Mouse (Mus musculus): ENCODE measurements around the gene Fth1. TPM values are rescaled to one million over a fixed set of nuclear protein-coding genes. Genes with fewer than 3 reads are reported as not detected.

Fth1 gene
- total RNA-seq, 2 experiments from 2014 or later, result 350 to 810 TPM

GRCm38 (mm10) chr19:9989171-9989883, 8.9 kb downstream of the Fth1 start:
- ATAC-seq (replicated peaks; ENCODE audit: poor library complexity, severe bottlenecking), result 0 out of 2 replicates have a peak, but pooled peaks have one; percentile 18

- ATAC-seq (replicated peaks; ENCODE audit: poor library complexity, severe bottlenecking), result no peak
Observed at GRCm38 (mm10) chr19:9989884-9990256, 9.5 kb downstream of the Fth1 start.

- ATAC-seq (replicated peaks; ENCODE audit: poor library complexity, severe bottlenecking), result peak; percentile 59
Observed at GRCm38 (mm10) chr19:9991304-9991703, 10.9 kb downstream of the Fth1 start.

- no peak for ATAC-seq (replicated peaks; ENCODE audit: poor library complexity, severe bottlenecking)
Observed at GRCm38 (mm10) chr19:9992011-9992958, 11.9 kb downstream of the Fth1 start.

GRCm38 (mm10) chr19:9993036-9993656, 12.7 kb downstream of the Fth1 start:
- ATAC-seq (replicated peaks; ENCODE audit: poor library complexity, severe bottlenecking), result peak; percentile 84

GRCm38 (mm10) chr19:9997204-9998062, 17.0 kb downstream of the Fth1 start:
- ATAC-seq (replicated peaks; ENCODE audit: poor library complexity, severe bottlenecking), result no peak

GRCm38 (mm10) chr19:9998063-9998416, 17.6 kb downstream of the Fth1 start:
- ATAC-seq (replicated peaks; ENCODE audit: poor library complexity, severe bottlenecking), result no peak

GRCm38 (mm10) chr19:9998736-9999486, 18.5 kb downstream of the Fth1 start:
- no peak for ATAC-seq (replicated peaks; ENCODE audit: poor library complexity, severe bottlenecking)

- peak; percentile 77 for ATAC-seq (replicated peaks; ENCODE audit: poor library complexity, severe bottlenecking)
Observed at GRCm38 (mm10) chr19:10000330-10000729, 19.9 kb downstream of the Fth1 start.

- no peak for ATAC-seq (replicated peaks; ENCODE audit: poor library complexity, severe bottlenecking)
Observed at GRCm38 (mm10) chr19:10001206-10001969, 21.0 kb downstream of the Fth1 start, which contains the start of the genes Best1 and Rab3il1. Best1 (minus strand) TSS chr19:10001633. Rab3il1 (plus strand) TSS chr19:10001669.

- ATAC-seq (replicated peaks; ENCODE audit: poor library complexity, severe bottlenecking), result no peak
Observed at GRCm38 (mm10) chr19:10003696-10004095, 23.3 kb downstream of the Fth1 start.

- no peak for ATAC-seq (replicated peaks; ENCODE audit: poor library complexity, severe bottlenecking)
Observed at GRCm38 (mm10) chr19:10011408-10011807, 31.0 kb downstream of the Fth1 start.

- no peak for ATAC-seq (replicated peaks; ENCODE audit: poor library complexity, severe bottlenecking)
Observed at GRCm38 (mm10) chr19:10012827-10013278, 32.5 kb downstream of the Fth1 start.

GRCm38 (mm10) chr19:10013348-10013747, 33.0 kb downstream of the Fth1 start:
- ATAC-seq (replicated peaks; ENCODE audit: poor library complexity, severe bottlenecking), result no peak

GRCm38 (mm10) chr19:10013913-10014312, 33.5 kb downstream of the Fth1 start:
- no peak for ATAC-seq (replicated peaks; ENCODE audit: poor library complexity, severe bottlenecking)

- ATAC-seq (replicated peaks; ENCODE audit: poor library complexity, severe bottlenecking), result no peak
Observed at GRCm38 (mm10) chr19:10014824-10015223, 34.4 kb downstream of the Fth1 start.

- no peak for ATAC-seq (replicated peaks; ENCODE audit: poor library complexity, severe bottlenecking)
Observed at GRCm38 (mm10) chr19:10015442-10015841, 35.0 kb downstream of the Fth1 start.

GRCm38 (mm10) chr19:10016151-10016550, 35.8 kb downstream of the Fth1 start:
- ATAC-seq (replicated peaks; ENCODE audit: poor library complexity, severe bottlenecking), result no peak
